Mouse (Mus musculus): ENCODE results near the gene Olfr1054. TPM values are rescaled to one million over a fixed set of nuclear protein-coding genes. Genes with fewer than 3 reads are reported as not detected.
"Not testable (repeated sequence)": the region's sequence is repeated elsewhere in the genome, so short reads cannot be mapped to it uniquely, and the experiment has no call there.

The Olfr1054 gene
- not detected for total RNA-seq (2021)
- long read RNA-seq: 0 reads

- DNase-seq (ENCODE audit: low spot score in 2 of 2): no peak
Measured at GRCm38 (mm10) chr2:86335333-86335732, at the start of gene Olfr1054. Olfr1054 (minus strand) TSS chr2:86335433.

GRCm38 (mm10) chr2:86378293-86378692 is 43.1 kb upstream of the Olfr1054 start, which contains the start of gene Olfr1057:
Olfr1057 (minus strand) TSS chr2:86378393.
- no peak for DNase-seq (ENCODE audit: low spot score in 2 of 2)

GRCm38 (mm10) chr2:86366342-86366741 is 31.1 kb upstream of the Olfr1054 start:
- not testable (repeated sequence) for DNase-seq (ENCODE audit: low spot score in 2 of 2)

- DNase-seq (ENCODE audit: low spot score in 2 of 2): no peak
Measured at GRCm38 (mm10) chr2:86362369-86362768, 27.1 kb upstream of the Olfr1054 start, which contains the start of gene Olfr1056. Olfr1056 (minus strand) TSS chr2:86362469.

GRCm38 (mm10) chr2:86351751-86352150 is 16.5 kb upstream of the Olfr1054 start:
- not testable (repeated sequence) for DNase-seq (ENCODE audit: low spot score in 2 of 2)

GRCm38 (mm10) chr2:86350184-86350583 is 15.0 kb upstream of the Olfr1054 start, which contains the start of gene Olfr1055:
Olfr1055 (minus strand) TSS chr2:86350284.
- no peak for DNase-seq (ENCODE audit: low spot score in 2 of 2)

GRCm38 (mm10) chr2:86315184-86315583 is 20.0 kb downstream of the Olfr1054 start, which contains the start of gene Olfr1053:
Olfr1053 (minus strand) TSS chr2:86315284.
- no peak for DNase-seq (ENCODE audit: low spot score in 2 of 2)

- no peak for DNase-seq (ENCODE audit: low spot score in 2 of 2)
Measured at GRCm38 (mm10) chr2:86292155-86292554, 43.1 kb downstream of the Olfr1054 start, which contains the start of gene Olfr1052. Olfr1052 (plus strand) TSS chr2:86292455.

Other genes with a start within 250 kb of the Olfr1054 start
- not detected for gene Olfr1037, start 248.0 kb downstream of the Olfr1054 start, total RNA-seq (2021)
- not detected for gene Olfr1039, start 199.5 kb downstream of the Olfr1054 start, total RNA-seq (2021)
- gene Olfr1040, start 188.7 kb downstream of the Olfr1054 start, total RNA-seq (2021): not detected
- gene Olfr1042, start 173.6 kb downstream of the Olfr1054 start, total RNA-seq (2021): not detected
- not detected for gene Olfr1043, start 167.9 kb downstream of the Olfr1054 start, total RNA-seq (2021)
- gene Olfr1044, start 157.6 kb downstream of the Olfr1054 start, total RNA-seq (2021): not detected
- not detected for gene Olfr52, start 149.8 kb downstream of the Olfr1054 start, total RNA-seq (2021)
- gene Olfr1045, start 132.4 kb downstream of the Olfr1054 start, total RNA-seq (2021): not detected
- not detected for gene Olfr1046, start 116.1 kb downstream of the Olfr1054 start, total RNA-seq (2021)
- not detected for gene Olfr1047, start 104.0 kb downstream of the Olfr1054 start, total RNA-seq (2021)
- not detected for gene Olfr1048, start 95.1 kb downstream of the Olfr1054 start, total RNA-seq (2021)
- not detected for gene Olfr1049, start 77.1 kb downstream of the Olfr1054 start, total RNA-seq (2021)
- not detected for gene Olfr1051, start 56.3 kb downstream of the Olfr1054 start, total RNA-seq (2021)
- gene Olfr1052, start 43.0 kb downstream of the Olfr1054 start, total RNA-seq (2021): not detected
- not detected for gene Olfr1053, start 20.1 kb downstream of the Olfr1054 start, total RNA-seq (2021)
- gene Olfr1055, start 14.9 kb upstream of the Olfr1054 start, total RNA-seq (2021): not detected
- not detected for gene Olfr1056, start 27.0 kb upstream of the Olfr1054 start, total RNA-seq (2021)
- not detected for gene Olfr1057, start 43.0 kb upstream of the Olfr1054 start, total RNA-seq (2021)
- gene Olfr1058, start 53.1 kb upstream of the Olfr1054 start, total RNA-seq (2021): not detected
- not detected for gene Olfr1061, start 78.6 kb upstream of the Olfr1054 start, total RNA-seq (2021)
- not detected for gene Olfr1062, start 91.3 kb upstream of the Olfr1054 start, total RNA-seq (2021)
- gene Olfr1065, start 115.2 kb upstream of the Olfr1054 start, total RNA-seq (2021): not detected
- gene Olfr1066, start 120.8 kb upstream of the Olfr1054 start, total RNA-seq (2021): not detected
- not detected for gene Olfr228, start 152.0 kb upstream of the Olfr1054 start, total RNA-seq (2021)
- gene Olfr1076, start 173.0 kb upstream of the Olfr1054 start, total RNA-seq (2021): not detected
- gene Olfr1079, start 207.0 kb upstream of the Olfr1054 start, total RNA-seq (2021): not detected
- gene Olfr1080, start 222.8 kb upstream of the Olfr1054 start, total RNA-seq (2021): not detected

All from layer of hippocampus, postnatal 10 days (tissue).